Mouse (Mus musculus) embryonic facial prominence, embryonic 12.5 days (tissue): ENCODE measurements around the gene Magi2. TPM values are rescaled to one million over a fixed set of nuclear protein-coding genes. Genes with fewer than 3 reads are reported as not detected.

Experiments used
- ATAC-seq: fragments of 200-750 bp; cut with Nextera tagmentation; 2 replicates; pipeline ENCODE4 v1.8.0; 2017; ENCODE audit not compliant: insufficient number of reproducible peaks, insufficient read depth, low FRiP score, low TSS enrichment
- H3K27ac ChIP-seq: fragments of 300-500 bp; sonication (generic); 2 replicates; pipeline ENCODE4 v1.5.1; 2016; ENCODE audit warnings: mild to moderate bottlenecking
- H3K27me3 ChIP-seq: fragments of 300-500 bp; sonication (generic); 2 replicates; pipeline ENCODE4 v1.6.1; 2016; ENCODE audit warnings: mild to moderate bottlenecking, moderate library complexity
- H3K36me3 ChIP-seq: fragments of 300-500 bp; sonication (generic); 2 replicates; pipeline ENCODE4 v1.6.1; 2016; ENCODE audit warnings: mild to moderate bottlenecking
- H3K4me1 ChIP-seq: fragments of 300-500 bp; sonication (generic); 2 replicates; pipeline ENCODE4 v1.6.1; 2016
- H3K4me2 ChIP-seq: fragments of 300-500 bp; sonication (generic); replicated peaks from 2 replicates; pipeline ENCODE4 v1.6.1; 2016; ENCODE audit warnings: mild to moderate bottlenecking, moderate library complexity
- H3K4me3 ChIP-seq: fragments of 300-500 bp; sonication (generic); 2 replicates; pipeline ENCODE4 v1.5.1; 2016; ENCODE audit warnings: mild to moderate bottlenecking
- H3K9ac ChIP-seq: fragments of 300-500 bp; sonication (generic); 2 replicates; pipeline ENCODE4 v1.6.1; 2016; ENCODE audit warnings: mild to moderate bottlenecking, moderate library complexity
- H3K9me3 ChIP-seq: fragments of 300-500 bp; sonication (generic); 2 replicates; pipeline ENCODE4 v1.6.1; 2016; ENCODE audit warnings: mild to moderate bottlenecking, moderate library complexity
- WGBS: fragments of 180-500 bp; shearing (Covaris S2); methylation state at CpG from one replicate; pipeline ENCODE4 v1.1.7; 2016; 5-methylcytosine and 5-hydroxymethylcytosine counted together
- polyA plus RNA-seq: library from polyadenylated mRNA; unstranded; fragments of >200 nt; fragmentation: Nextera tagmentation; extraction: Ambion mirVana; gene quantifications from 2 replicates; pipeline ENCODE4 v1.2.1, GENCODE M21; 2016

Gene Magi2
- polyA plus RNA-seq, 1 experiment from 2014 or later = 10.0 TPM

DNA sequence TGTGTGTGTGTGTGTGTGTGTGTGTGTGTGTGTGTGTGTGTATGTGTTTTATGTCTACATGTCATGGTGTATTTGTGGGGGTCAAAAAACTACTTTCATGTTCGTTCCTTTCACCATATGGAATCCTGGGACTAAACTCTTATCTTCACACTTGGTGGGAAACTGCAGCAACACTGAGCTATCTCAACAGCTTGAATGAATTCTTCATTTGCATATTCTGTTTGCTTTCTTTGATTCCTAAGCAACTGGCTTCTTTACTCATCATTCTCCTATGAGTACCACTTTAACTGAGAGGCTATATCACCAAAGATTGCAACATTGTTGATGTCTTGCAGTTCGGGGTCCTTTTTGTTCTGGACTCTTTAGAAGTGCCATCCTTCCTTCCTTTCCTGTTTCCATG lies 986.5 kb downstream of the Magi2 start:
- Histone ChIP-seq H3K36me3 (no peaks in the 10 kb centered on the region), H3K9ac (no peak overlapping the region), H3K27ac (no peak overlapping the region), H3K27me3 (no peaks in the 10 kb centered on the region), H3K4me1 (no peaks in the 10 kb centered on the region), H3K9me3 (no peaks in the 10 kb centered on the region), H3K4me2 (no peak overlapping the region), H3K4me3 (no peak overlapping the region)
- ATAC-seq = no peak
- WGBS = 80% methylated on average over 2 of the region's 2 CpGs

DNA sequence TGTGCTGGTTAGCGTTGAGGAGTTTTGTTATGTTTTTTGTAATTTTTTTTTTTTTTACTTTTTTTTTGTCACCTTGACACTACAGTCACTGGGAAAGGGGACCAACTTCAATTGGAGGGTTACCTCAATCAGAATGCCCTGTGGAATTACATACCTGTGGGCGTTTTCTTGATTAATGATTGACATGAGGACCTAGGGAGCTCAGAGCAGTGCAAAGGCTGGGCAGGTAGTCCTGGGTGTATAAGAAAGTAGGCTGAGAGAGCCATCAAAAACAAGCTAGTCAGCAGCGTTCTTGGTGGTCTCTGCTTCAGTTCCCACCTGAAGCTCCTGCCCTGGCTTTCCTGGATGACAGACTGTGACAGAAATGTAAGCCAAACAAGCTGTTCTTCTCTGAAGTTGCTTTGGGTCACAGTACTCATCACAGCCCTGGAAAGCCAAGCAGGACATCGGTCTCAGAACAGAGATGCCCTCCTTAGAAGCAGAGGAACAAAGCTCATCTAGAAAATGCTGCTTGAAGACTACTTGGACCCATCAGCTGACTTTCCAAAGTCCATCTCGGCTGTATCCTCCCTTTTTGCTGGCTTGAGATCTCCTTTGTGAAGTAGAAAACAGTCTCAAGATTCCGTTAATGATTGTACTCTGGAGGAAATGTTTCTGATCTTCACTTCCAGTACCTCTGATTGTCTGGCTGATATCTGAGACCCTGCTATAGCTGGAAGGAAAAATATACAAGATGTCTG lies 999.8 kb downstream of the Magi2 start:
- WGBS = 83% methylated on average over 6 of the region's 6 CpGs
- no peaks in the 10 kb centered on the region for H3K4me1 ChIP-seq
- no peak overlapping the region for H3K9ac ChIP-seq
- H3K4me2 ChIP-seq = no peak overlapping the region
- H3K27ac ChIP-seq = no peak overlapping the region
- no peak overlapping the region for H3K4me3 ChIP-seq
- no peaks in the 10 kb centered on the region for H3K9me3 ChIP-seq
- no peaks in the 10 kb centered on the region for H3K36me3 ChIP-seq
- no peak for ATAC-seq
- H3K27me3 ChIP-seq = no peaks in the 10 kb centered on the region

DNA sequence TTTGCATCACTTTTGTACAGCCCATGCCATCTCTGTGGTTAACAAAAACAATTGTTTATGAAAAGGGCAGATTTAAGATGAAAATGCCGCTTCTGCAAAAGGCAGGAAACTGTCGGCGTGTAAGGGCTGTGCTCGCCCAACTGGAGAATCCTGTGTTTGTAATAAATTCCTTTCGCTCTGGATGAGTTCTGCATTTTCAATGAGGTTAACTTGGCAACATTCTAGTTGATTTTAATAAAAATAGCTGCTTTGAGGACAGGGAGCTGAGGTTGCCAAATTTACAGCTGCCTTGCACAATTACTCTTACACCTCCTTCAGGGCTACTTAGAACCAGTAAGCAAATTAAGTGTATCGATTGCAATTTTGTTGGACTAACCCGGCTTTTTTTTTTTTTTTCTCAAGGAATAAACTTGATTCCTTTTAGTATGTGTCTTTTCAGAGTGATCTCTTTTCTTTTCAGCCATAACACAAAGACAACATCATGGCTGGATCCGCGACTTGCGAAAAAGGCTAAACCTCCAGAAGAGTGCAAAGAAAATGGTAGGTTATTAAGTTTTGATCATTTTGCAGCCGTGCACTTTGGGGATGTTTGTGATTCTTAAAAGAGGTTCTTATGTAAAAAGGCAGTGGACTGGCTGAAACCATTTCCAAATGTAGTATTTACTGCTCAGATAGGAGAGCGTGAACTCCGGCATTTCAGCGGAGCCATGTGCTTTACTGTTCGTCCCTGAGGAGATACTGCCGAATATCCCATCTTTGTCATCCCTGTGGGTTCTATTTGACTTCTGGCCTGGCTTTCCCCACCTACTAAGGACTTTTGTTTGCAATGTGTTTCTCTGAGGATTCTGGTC lies 1001.3 kb downstream of the Magi2 start:
- Histone ChIP-seq H3K4me3 (no peak overlapping the region), H3K36me3 (no peaks in the 10 kb centered on the region), H3K9me3 (no peaks in the 10 kb centered on the region), H3K9ac (no peak overlapping the region), H3K27ac (no peak overlapping the region), H3K4me2 (no peak overlapping the region), H3K4me1 (no peaks in the 10 kb centered on the region), H3K27me3 (no peaks in the 10 kb centered on the region)
- no peak for ATAC-seq
- WGBS = 77% methylated on average over 16 of the region's 16 CpGs

GRCm38 (mm10) chr5:20231908-20232307 lies 1005.1 kb downstream of the Magi2 start:
- no peaks in the 10 kb centered on the region for H3K27me3 ChIP-seq
- H3K27ac ChIP-seq = no peak overlapping the region
- no peaks in the 10 kb centered on the region for H3K4me1 ChIP-seq
- H3K4me2 ChIP-seq = no peak overlapping the region
- no peak overlapping the region for H3K4me3 ChIP-seq
- no peak for ATAC-seq
- no peaks in the 10 kb centered on the region for H3K9me3 ChIP-seq
- H3K9ac ChIP-seq = no peak overlapping the region
- H3K36me3 ChIP-seq = no peaks in the 10 kb centered on the region
- WGBS = 76% methylated on average over 3 of the region's 3 CpGs

- H3K27me3 ChIP-seq = no peaks in the 10 kb centered on the region
- H3K9me3 ChIP-seq = no peaks in the 10 kb centered on the region
- H3K4me1 ChIP-seq = no peaks in the 10 kb centered on the region
- WGBS = 70% methylated on average over 2 of the region's 2 CpGs
- no peak overlapping the region for H3K4me3 ChIP-seq
- H3K36me3 ChIP-seq = no peaks in the 10 kb centered on the region
- no peak overlapping the region for H3K4me2 ChIP-seq
- H3K9ac ChIP-seq = no peak overlapping the region
- ATAC-seq = no peak
- H3K27ac ChIP-seq = no peak overlapping the region
Observed at GRCm38 (mm10) chr5:20241523-20241922, 1014.7 kb downstream of the Magi2 start.

- no peak overlapping the region for H3K9ac ChIP-seq
- H3K27me3 ChIP-seq = no peaks in the 10 kb centered on the region
- H3K4me2 ChIP-seq = no peak overlapping the region
- H3K4me1 ChIP-seq = no peaks in the 10 kb centered on the region
- no peak overlapping the region for H3K27ac ChIP-seq
- ATAC-seq = no peak
- H3K4me3 ChIP-seq = no peak overlapping the region
- no peaks in the 10 kb centered on the region for H3K9me3 ChIP-seq
- no peaks in the 10 kb centered on the region for H3K36me3 ChIP-seq
Observed at GRCm38 (mm10) chr5:20242496-20242895, 1015.7 kb downstream of the Magi2 start.

- WGBS = 83% methylated on average over 6 of the region's 6 CpGs
- H3K9me3 ChIP-seq = no peaks in the 10 kb centered on the region
- no peak overlapping the region for H3K27ac ChIP-seq
- H3K9ac ChIP-seq = no peak overlapping the region
- H3K27me3 ChIP-seq = no peaks in the 10 kb centered on the region
- H3K4me3 ChIP-seq = no peak overlapping the region
- H3K36me3 ChIP-seq = no peaks in the 10 kb centered on the region
- no peaks in the 10 kb centered on the region for H3K4me1 ChIP-seq
- ATAC-seq = no peak
- H3K4me2 ChIP-seq = no peak overlapping the region
Observed at GRCm38 (mm10) chr5:20249382-20249781, 1022.5 kb downstream of the Magi2 start.

- no peaks in the 10 kb centered on the region for H3K4me1 ChIP-seq
- H3K27ac ChIP-seq = no peak overlapping the region
- no peak overlapping the region for H3K4me3 ChIP-seq
- no peaks in the 10 kb centered on the region for H3K9me3 ChIP-seq
- no peak for ATAC-seq
- WGBS = 80% methylated on average over 6 of the region's 6 CpGs
- no peaks in the 10 kb centered on the region for H3K27me3 ChIP-seq
- H3K9ac ChIP-seq = no peak overlapping the region
- no peak overlapping the region for H3K4me2 ChIP-seq
- H3K36me3 ChIP-seq = no peaks in the 10 kb centered on the region
Observed at GRCm38 (mm10) chr5:20251541-20251940, 1024.7 kb downstream of the Magi2 start.

- Histone ChIP-seq H3K4me2 (no peak overlapping the region), H3K4me1 (peaks cover 8% of the 10 kb centered on the region; the same call in 1 of the 2 replicates), H3K27me3 (no peaks in the 10 kb centered on the region), H3K9ac (no peak overlapping the region), H3K27ac (no peak overlapping the region), H3K4me3 (no peak overlapping the region), H3K9me3 (no peaks in the 10 kb centered on the region), H3K36me3 (no peaks in the 10 kb centered on the region)
- ATAC-seq = no peak
- 79% methylated on average over 3 of the region's 3 CpGs for WGBS
Observed at GRCm38 (mm10) chr5:20256150-20256868, 1029.5 kb downstream of the Magi2 start.

GRCm38 (mm10) chr5:20256933-20257332 lies 1030.1 kb downstream of the Magi2 start:
- Histone ChIP-seq H3K9ac (no peak overlapping the region), H3K27me3 (no peaks in the 10 kb centered on the region), H3K4me1 (peaks cover 8% of the 10 kb centered on the region; the same call in 1 of the 2 replicates), H3K36me3 (no peaks in the 10 kb centered on the region), H3K4me3 (no peak overlapping the region), H3K4me2 (no peak overlapping the region), H3K9me3 (no peaks in the 10 kb centered on the region), H3K27ac (no peak overlapping the region)
- no peak for ATAC-seq
- WGBS = 42% methylated on average over 2 of the region's 2 CpGs

GRCm38 (mm10) chr5:20257419-20257818 lies 1030.6 kb downstream of the Magi2 start:
- Histone ChIP-seq H3K27ac (no peak overlapping the region), H3K4me3 (no peak overlapping the region), H3K9ac (no peak overlapping the region), H3K4me1 (peaks cover 8% of the 10 kb centered on the region; the same call in 1 of the 2 replicates), H3K36me3 (no peaks in the 10 kb centered on the region), H3K9me3 (no peaks in the 10 kb centered on the region), H3K27me3 (no peaks in the 10 kb centered on the region), H3K4me2 (no peak overlapping the region)
- WGBS = 63% methylated on average over 4 of the region's 4 CpGs
- ATAC-seq = no peak
